ENCODE assay signal across 10 mouse cellular contexts in the genomic region with DNA sequence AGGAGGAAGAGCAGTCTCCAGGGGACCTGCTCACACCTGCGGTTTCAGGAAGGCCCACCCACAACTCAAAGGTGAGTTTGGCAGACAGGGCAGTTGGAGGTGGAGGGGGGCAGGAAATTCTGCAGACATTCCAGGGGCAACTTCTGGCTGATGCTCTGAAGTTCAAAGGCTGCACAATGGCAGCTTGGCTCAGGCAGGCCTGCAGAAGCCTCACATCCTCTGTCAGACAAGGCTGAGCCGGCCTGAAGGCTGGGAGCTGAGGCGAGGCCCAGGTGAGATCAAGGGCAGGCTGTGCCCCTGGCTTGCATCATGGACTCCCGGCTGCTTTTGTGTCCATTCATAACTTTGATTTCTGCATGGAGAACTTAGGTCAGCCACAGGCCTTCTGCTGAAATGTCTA. TPM values are rescaled to one million over a fixed set of nuclear protein-coding genes. Genes with fewer than 3 reads are reported as not detected.
DNase-seq lines count a peak whose midpoint lies in the region; ATAC-seq lines count a peak whose summit lies in the region.
"Had no signal": no experiment of that assay in that cellular context is flagged by ENCODE, and none has a peak within 500 bp of the region (broad histone marks: within the 10 kb centered on the region; RNA-seq: fewer than 3 reads in every experiment).

No protein-coding gene starts in this region.

- H3K4me3 ChIP-seq in liver, embryonic 11.5 days (ENCODE audit: low read depth, low read length), result no peak overlapping the region
- no peak overlapping the region for H3K4me3 ChIP-seq in forebrain, embryonic 10.5 days
- H3K4me3 ChIP-seq in neural tube, embryonic 13.5 days, result no peak overlapping the region

- H3K27me3 ChIP-seq in liver, embryonic 11.5 days (replicated peaks; ENCODE audit: control insufficient read depth, insufficient read depth, low read length), result no peaks in the 10 kb centered on the region
- H3K27me3 ChIP-seq in forebrain, embryonic 10.5 days (ENCODE audit: poor library complexity, severe bottlenecking), result no peaks in the 10 kb centered on the region
- no peaks in the 10 kb centered on the region for H3K27me3 ChIP-seq in neural tube, embryonic 13.5 days

- H3K4me2 ChIP-seq in liver, embryonic 11.5 days, result no peak overlapping the region
- H3K4me2 ChIP-seq in neural tube, embryonic 13.5 days, result no peak overlapping the region

- H3K9ac ChIP-seq in liver, embryonic 11.5 days (ENCODE audit: low read depth, low read length), result no peak overlapping the region
- H3K9ac ChIP-seq in neural tube, embryonic 13.5 days, result no peak overlapping the region

- 0 out of 2 replicates have a peak overlapping the region, but pooled peaks have one; percentile 57 for H3K27ac ChIP-seq in liver, embryonic 11.5 days (ENCODE audit: low read depth, low read length)
- peak overlapping the region; percentile 40 for H3K27ac ChIP-seq in forebrain, embryonic 10.5 days
- peak overlapping the region; percentile 74 for H3K27ac ChIP-seq in neural tube, embryonic 13.5 days (replicated peaks)

- H3K9me3 ChIP-seq in liver, embryonic 11.5 days (ENCODE audit: control insufficient read depth, low read length), result no peaks in the 10 kb centered on the region
- no peaks in the 10 kb centered on the region for H3K9me3 ChIP-seq in forebrain, embryonic 10.5 days
- H3K9me3 ChIP-seq in neural tube, embryonic 13.5 days, result no peaks in the 10 kb centered on the region

- H3K36me3 ChIP-seq in liver, embryonic 11.5 days (ENCODE audit: control insufficient read depth, insufficient read depth, low read length), result 0 out of 2 replicates have a peak, but pooled peaks cover 3% of the 10 kb centered on the region
- peaks cover 20% of the 10 kb centered on the region for H3K36me3 ChIP-seq in forebrain, embryonic 10.5 days (replicated peaks)
- H3K36me3 ChIP-seq in neural tube, embryonic 13.5 days, result peaks cover 19% of the 10 kb centered on the region

- no peak for DNase-seq in liver, embryonic 11.5 days (ENCODE audit: low spot score)
- no peak for DNase-seq in liver
- no peak for DNase-seq in forebrain, embryonic 10.5 days (ENCODE audit: extremely low spot score, low spot score)
- DNase-seq in kidney, postnatal 14 days, result peak; percentile 40
- DNase-seq in ovary, postnatal 36 days (ENCODE audit: low spot score), result no peak
- DNase-seq: lung, postnatal 36 days had no signal

- 52% methylated on average over 4 of the region's 4 CpGs for WGBS in liver, embryonic 11.5 days
- 74% methylated on average over 4 of the region's 4 CpGs for WGBS in forebrain, embryonic 10.5 days
- WGBS in neural tube, embryonic 13.5 days, result 54% methylated on average over 4 of the region's 4 CpGs

- H3K4me1 ChIP-seq in liver, embryonic 11.5 days (replicated peaks; ENCODE audit: control insufficient read depth, insufficient read depth, low read length), result peaks cover 57% of the 10 kb centered on the region
- peaks cover 41% of the 10 kb centered on the region for H3K4me1 ChIP-seq in forebrain, embryonic 10.5 days
- H3K4me1 ChIP-seq in neural tube, embryonic 13.5 days (replicated peaks), result peaks cover 31% of the 10 kb centered on the region

- ATAC-seq in liver, embryonic 11.5 days (replicated peaks; ENCODE audit: low FRiP score), result no peak
- ATAC-seq in neural tube, embryonic 13.5 days (ENCODE audit: low read depth), result no peak
- ATAC-seq in monocyte, adult 5-6 weeks (replicated peaks; ENCODE audit: insufficient number of reproducible peaks, low FRiP score, low TSS enrichment, poor library complexity, severe bottlenecking), result no peak
- no peak for ATAC-seq in activated CD4-positive, CD25-positive, alpha-beta regulatory T cell, adult 4 months
- ATAC-seq: CD4-positive, CD25-positive, alpha-beta regulatory T cell, adult 4 months had no signal

RNA-seq across cellular contexts. Expression of gene Mvb12b, which starts 41.1 kb away (rescaled TPM):
- polyA plus RNA-seq in liver, embryonic 11.5 days (2014; fragmentation: Nextera tagmentation; extraction: Ambion mirVana), result 17.7 and 18.3 TPM in 2 replicates
- 15.7 and 15.8 TPM in 2 replicates for polyA plus RNA-seq in forebrain, embryonic 10.5 days (2016; fragmentation: Nextera tagmentation; extraction: Ambion mirVana)
- polyA plus RNA-seq in neural tube, embryonic 13.5 days (2015; fragmentation: Nextera tagmentation; extraction: Ambion mirVana), result 60.5 and 67.6 TPM in 2 replicates
- total RNA-seq in monocyte, adult 5-6 weeks (2017), result 1.9 to 11.9 TPM (median 6.7 TPM) in 3 replicates
- 1 to 10 TPM; 1.4 to 2.3 TPM for polyA plus RNA-seq in activated CD4-positive, CD25-positive, alpha-beta regulatory T cell, adult 4 months (2017; shearing (Covaris generic))
